In the genomic region with DNA sequence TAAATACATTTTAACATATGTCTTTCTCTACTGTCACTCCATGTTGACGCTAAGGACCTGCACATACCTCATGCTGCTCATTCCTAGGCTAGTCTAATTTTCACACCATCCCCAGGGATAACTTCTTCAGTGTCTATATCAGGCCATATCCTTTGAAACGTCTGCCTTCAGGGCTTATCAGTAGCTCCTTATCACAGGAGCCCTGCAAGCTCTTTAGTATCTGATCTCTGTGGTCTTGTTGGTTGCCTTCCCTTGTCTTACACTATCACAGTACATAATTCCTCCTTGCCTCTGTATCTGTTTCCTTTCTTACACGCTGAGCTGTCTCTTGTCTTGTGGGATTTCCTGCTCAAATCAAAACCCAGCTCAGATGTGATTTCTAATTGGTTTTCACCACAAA, we compare ENCODE assay signal across 28 mouse cellular contexts.
"Had no signal": no experiment of that assay in that cellular context is flagged by ENCODE, and none has a peak within 500 bp of the region (broad histone marks: within the 10 kb centered on the region; RNA-seq: fewer than 3 reads in every experiment).

No protein-coding gene starts in this region.

- H3K27ac ChIP-seq: embryonic facial prominence, embryonic 10.5 days; embryonic facial prominence, embryonic 12.5 days; embryonic facial prominence, embryonic 13.5 days; embryonic facial prominence, embryonic 15.5 days; forebrain, embryonic 10.5 days; forebrain, embryonic 12.5 days; forebrain, embryonic 13.5 days; forebrain, embryonic 15.5 days; gastrocnemius, adult 2 months; heart, adult 2 months; heart, embryonic 10.5 days had no signal

- H3K4me1 ChIP-seq: embryonic facial prominence, embryonic 10.5 days; embryonic facial prominence, embryonic 12.5 days; embryonic facial prominence, embryonic 13.5 days; embryonic facial prominence, embryonic 15.5 days; forebrain, embryonic 10.5 days; forebrain, embryonic 12.5 days; forebrain, embryonic 15.5 days had no signal

- H3K36me3 ChIP-seq: embryonic facial prominence, embryonic 10.5 days; embryonic facial prominence, embryonic 12.5 days; embryonic facial prominence, embryonic 13.5 days; embryonic facial prominence, embryonic 15.5 days; forebrain, embryonic 10.5 days; forebrain, embryonic 12.5 days; forebrain, embryonic 15.5 days; heart, embryonic 10.5 days had no signal

- H3K9ac ChIP-seq: embryonic facial prominence, embryonic 12.5 days; embryonic facial prominence, embryonic 13.5 days; embryonic facial prominence, embryonic 15.5 days; forebrain, embryonic 12.5 days; forebrain, embryonic 13.5 days; forebrain, embryonic 15.5 days; forebrain, postnatal 0 days had no signal

- ATAC-seq: forebrain, embryonic 13.5 days; forebrain, embryonic 14.5 days; forebrain, embryonic 15.5 days; forebrain, embryonic 16.5 days; forebrain, postnatal 0 days had no signal

- H3K4me3 ChIP-seq: embryonic facial prominence, embryonic 10.5 days; embryonic facial prominence, embryonic 12.5 days; embryonic facial prominence, embryonic 13.5 days; embryonic facial prominence, embryonic 15.5 days; erythroblast, embryonic 14.5 days; forebrain, embryonic 10.5 days; forebrain, embryonic 12.5 days; forebrain, embryonic 13.5 days; forebrain, embryonic 15.5 days; gastrocnemius, adult 2 months; heart, adult 2 months; heart, embryonic 10.5 days had no signal

- H3K4me2 ChIP-seq: embryonic facial prominence, embryonic 12.5 days; embryonic facial prominence, embryonic 13.5 days; embryonic facial prominence, embryonic 15.5 days; forebrain, embryonic 12.5 days; forebrain, embryonic 13.5 days; forebrain, embryonic 15.5 days had no signal

- H3K9me3 ChIP-seq: embryonic facial prominence, embryonic 10.5 days; embryonic facial prominence, embryonic 12.5 days; embryonic facial prominence, embryonic 13.5 days; embryonic facial prominence, embryonic 15.5 days; forebrain, embryonic 10.5 days; forebrain, embryonic 12.5 days; forebrain, embryonic 13.5 days; forebrain, embryonic 15.5 days; heart, embryonic 10.5 days had no signal

- H3K27me3 ChIP-seq: embryonic facial prominence, embryonic 12.5 days; forebrain, embryonic 12.5 days; forebrain, embryonic 13.5 days; forebrain, embryonic 15.5 days had no signal

- DNase-seq: cerebellum, adult 9-10 months; cerebellum, adult 9-11 months; cerebellum, postnatal 10 days; cerebellum, postnatal 14 days; cerebellum, postnatal 25 days; cerebellum, postnatal 36 days; embryo, embryonic 11 days; forebrain, postnatal 0 days; gastrocnemius, adult 2 months; gastrocnemius, postnatal 10 days; gastrocnemius, postnatal 14 days; gastrocnemius, postnatal 25 days; gastrocnemius, postnatal 36 days; heart, adult 11 months; heart, adult 18-20 months; heart, adult 2 months had no signal
